Mouse (Mus musculus) CD4-positive, CD25-positive, alpha-beta regulatory T cell, adult 2 months (primary cell): ENCODE data around the gene Rab17.

ENCODE experiments used
- DNase-seq: peaks from one replicate; pipeline ENCODE4 v3.0.0-alpha.2; 2012; ENCODE audit warnings: low read depth, low spot score

Gene Rab17

DNA sequence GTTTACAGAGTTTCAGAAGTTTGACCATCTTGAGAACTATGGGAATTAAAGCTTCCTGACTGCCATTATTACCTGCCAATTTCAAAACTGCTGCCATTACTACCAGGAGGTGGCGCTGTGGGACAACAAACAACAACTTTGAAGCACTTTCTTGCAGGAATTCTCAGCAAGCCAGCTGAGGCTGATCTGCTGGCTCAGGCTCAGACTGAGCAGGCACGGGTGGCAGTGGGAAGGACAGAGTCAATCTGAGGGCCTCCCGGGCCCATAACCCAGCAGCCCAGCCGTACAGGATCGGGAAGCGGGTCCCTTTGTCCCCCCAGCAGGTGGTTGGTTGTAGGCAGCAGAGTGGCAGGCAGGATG is 40.9 kb downstream of the Rab17 start:
- DNase-seq, result peak; percentile 68

DNA sequence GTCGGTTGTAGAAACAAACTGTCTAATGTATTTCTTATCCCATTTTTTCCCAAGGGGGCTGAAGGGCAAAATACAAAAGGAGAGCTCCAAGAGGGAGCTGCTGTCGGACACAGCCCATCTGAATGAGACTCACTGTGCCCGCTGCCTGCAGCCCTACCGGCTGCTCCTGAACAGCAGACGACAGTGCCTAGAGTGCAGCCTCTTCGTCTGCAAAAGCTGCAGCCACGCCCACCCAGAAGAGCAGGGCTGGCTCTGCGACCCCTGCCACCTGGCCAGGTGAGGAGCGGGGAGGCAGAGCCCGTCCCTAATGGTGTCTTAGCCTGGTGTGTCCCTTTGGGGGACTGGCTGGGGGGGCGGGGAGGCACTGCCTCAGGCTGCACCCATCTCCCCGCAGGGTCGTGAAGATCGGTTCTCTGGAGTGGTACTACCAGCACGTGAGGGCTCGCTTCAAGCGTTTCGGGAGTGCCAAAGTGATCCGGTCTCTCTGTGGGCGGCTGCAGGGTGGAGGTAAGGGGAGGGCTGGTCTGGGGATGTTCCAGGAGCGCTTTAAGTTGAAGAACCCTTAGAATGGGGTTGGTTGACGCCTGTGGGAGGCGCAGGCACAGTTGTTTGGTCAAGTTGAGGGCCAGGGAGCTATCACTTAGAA is 41.4 kb downstream of the Rab17 start:
- DNase-seq, result no peak

DNA sequence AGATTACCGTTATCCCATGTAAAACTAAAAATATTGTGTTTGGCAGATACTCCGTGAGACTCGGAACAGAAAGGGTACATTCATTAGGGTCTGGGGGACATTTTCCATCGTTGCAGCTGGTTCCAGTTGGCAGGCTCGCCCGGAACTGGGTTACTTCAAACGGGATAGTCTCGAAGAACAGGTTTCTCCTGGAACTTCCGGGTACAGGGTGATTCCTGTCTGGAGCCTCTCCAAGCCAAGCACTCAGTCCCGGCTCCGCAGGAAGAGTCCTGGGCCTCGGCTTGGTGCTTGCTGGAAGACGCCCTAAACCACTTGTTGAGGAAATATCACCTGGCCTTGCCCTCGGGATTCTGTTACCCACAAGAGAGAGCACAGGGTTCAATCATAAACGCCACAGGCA is 42.2 kb downstream of the Rab17 start:
- no peak for DNase-seq

DNA sequence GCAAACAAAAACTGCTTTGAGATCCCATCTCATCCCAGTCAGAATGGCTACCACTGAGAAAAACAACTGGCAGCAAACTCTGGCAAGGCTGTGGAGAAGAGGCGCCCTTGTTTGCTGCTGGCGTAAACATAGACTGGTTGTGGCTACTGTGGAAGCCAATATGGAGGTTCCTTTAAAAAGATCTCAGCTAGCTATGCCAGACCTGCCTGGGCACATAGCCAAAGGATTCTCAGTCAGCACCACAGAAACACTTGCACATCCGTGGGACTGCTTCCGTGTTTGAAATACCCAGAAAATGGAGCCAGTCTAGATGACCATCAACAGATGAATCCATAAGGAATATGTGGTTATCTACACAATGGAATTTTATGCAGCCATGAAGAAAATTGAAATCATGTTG is 43.4 kb downstream of the Rab17 start:
- DNase-seq, result no peak

DNA sequence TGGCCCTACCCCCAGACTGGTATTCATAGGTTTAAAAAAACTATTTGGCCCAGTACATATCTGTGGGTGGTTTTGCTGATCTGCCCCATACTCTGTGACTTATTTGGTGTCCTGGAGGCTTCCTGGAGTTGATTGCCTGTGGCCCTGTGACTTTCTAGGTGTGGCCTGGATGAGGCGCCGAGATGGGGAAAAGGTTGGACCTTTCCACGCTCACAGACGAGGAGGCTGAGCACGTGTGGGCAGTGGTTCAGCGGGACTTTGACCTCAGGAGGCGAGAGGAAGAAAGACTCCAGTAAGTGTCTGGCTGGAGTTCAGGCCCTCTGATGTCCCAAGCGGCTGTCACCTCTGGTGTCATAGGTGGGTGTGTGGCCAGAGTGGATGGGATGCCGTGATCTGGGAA is 47.8 kb downstream of the Rab17 start:
- no peak for DNase-seq

DNA sequence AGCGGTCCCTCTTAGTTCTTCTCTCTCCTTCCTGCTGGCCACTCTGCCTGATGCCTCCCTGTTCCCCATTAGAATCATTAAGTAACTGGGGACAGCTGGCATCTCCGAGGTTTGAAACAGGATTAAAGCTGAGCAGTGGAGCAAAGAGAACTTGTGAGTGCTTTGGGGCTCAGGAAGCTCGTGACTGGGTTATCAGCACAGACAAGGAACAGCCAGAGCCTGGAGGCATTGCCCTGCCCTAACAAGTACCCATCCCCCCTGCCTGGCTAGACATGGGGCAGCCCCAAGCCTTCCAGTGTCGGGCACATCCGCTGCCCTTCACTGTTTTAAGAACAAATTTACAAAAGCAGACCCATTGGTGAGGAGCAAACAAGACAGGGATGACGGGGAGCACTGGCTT is 52.0 kb downstream of the Rab17 start:
- no peak for DNase-seq

DNA sequence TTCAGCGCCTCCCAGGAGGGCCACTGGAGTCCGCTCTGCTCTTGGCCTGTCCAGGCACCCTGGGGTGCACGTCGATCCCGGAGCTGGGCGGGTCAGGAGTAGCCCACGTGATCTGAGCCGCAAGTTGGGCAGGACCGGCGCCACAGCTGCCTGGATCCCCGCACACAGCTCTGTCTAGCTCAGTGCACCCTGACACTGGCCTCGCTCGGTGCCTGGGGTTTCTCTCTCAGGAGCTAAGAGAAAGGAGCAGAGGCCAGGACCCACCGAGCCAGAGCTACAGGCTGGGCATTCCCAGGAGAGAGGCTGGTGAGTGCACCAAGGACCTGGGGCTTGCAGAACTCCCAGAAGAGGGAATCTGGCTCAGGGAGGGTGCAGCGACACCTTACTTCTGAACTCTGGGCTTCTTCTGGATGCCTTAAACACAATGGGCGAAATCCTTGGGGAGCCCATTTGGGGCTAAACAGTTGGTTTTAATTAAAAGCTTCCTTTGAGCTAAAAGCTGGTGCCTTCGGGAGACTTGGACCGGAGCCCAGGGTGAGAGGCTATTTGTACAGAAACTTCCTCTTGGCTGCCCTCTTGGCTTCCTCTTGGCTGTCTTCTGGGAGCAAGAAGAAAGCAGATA is 54.4 kb downstream of the Rab17 start, which contains the start of gene Mlph:
Gene Mlph, plus strand, starts transcription at position 138 of the 622 bp plus-strand sequence.
- no peak for DNase-seq

DNA sequence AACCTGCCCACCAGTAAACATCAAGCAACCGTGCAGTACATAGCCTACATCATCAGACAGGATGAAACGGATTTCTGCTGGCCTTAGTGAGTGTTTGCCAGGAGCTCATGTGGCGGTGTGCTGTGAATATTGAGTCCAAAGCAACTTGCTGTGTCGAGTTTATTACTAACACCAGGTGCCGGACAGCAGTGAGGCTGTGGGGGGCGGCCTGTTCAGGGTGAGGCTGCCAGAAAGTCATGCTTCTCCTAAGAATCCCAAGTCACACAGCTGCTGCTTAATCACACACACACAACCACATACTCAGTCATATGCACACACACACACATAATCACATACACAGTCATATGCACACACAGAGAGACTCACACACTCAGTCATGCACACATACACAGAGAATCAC is 56.2 kb downstream of the Rab17 start:
- DNase-seq, result no peak

DNA sequence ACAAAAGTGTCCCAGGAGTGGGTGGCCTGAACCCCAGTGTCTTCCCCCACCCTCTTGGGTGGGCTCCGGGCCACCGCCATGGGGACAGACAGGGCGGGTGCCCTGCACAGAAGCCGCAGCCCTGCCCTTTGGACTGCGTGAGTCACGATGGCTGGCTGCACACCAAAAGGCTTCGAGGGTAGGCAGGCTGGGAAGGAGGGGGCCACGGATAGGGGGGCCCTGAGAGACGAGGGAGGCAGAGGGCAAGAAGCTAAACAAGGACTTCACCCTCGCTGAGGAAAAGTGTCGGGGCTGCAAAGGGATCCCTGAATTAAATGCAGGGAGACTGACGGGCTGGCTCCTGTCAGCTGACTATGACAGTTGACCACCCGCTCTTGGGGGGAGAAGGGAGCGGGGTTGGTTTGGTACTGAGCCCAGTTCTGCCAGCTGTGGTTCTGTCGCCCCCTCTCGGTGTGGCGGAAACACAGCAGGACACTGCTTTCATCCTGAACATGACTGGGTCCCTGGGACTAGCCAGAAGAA is 59.8 kb downstream of the Rab17 start:
- DNase-seq, result no peak

DNA sequence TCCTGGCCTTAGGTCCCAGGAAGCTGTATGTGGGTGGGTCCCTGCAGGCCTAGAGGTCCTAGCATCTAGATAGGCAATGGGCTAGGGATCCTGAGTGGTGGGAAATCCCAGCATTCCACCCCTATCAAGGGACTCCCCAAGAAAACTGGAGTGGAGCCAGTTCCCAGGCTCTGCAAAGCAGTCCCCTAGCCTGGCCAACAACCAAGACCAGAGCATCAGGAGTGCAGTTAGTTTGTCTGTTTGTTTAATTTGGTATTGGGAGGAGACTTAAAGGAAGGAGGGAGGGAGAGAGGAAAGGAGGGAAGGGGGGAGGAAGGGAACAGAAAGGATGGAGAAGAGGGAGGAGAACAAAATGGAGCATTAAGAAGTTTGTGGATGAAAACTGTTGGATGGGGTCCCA is 60.3 kb downstream of the Rab17 start:
- no peak for DNase-seq
